Mouse (Mus musculus): Measurements from ENCODE around the gene Ggps1. TPM values are rescaled to one million over a fixed set of nuclear protein-coding genes. Genes with fewer than 3 reads are reported as not detected.

Gene Ggps1
- total RNA-seq, 2 experiments from 2014 or later: 53.7 to 62.0 TPM

Other genes with a start within 250 kb of the Ggps1 start
- 10 to 100 TPM; 12.7 to 15.5 TPM for gene B3galnt2, start 109.0 kb downstream of the Ggps1 start, total RNA-seq (2021)
- gene Tbce, start 23.9 kb downstream of the Ggps1 start, total RNA-seq (2021): 10 to 100 TPM; 61.3 to 89.7 TPM
- gene Arid4b, start 256 bp downstream of the Ggps1 start, total RNA-seq (2021): 10 to 100 TPM; 39.3 to 48.1 TPM